Mouse (Mus musculus) activated CD4-positive, CD25-positive, alpha-beta regulatory T cell, adult 4 months (primary cell): ENCODE data around the gene Hist1h2an. TPM values are rescaled to one million over a fixed set of nuclear protein-coding genes. Genes with fewer than 3 reads are reported as not detected.
"Not testable (repeated sequence)": the region's sequence is repeated elsewhere in the genome, so short reads cannot be mapped to it uniquely, and the experiment has no call there.

ENCODE experiments used
- ATAC-seq: one replicate; pipeline ENCODE4 v1.8.0; 2017
- polyA plus RNA-seq, 2 experiments: library from polyadenylated mRNA; unstranded; fragments of 100-300 nt; shearing (Covaris generic); gene quantifications; one replicate each; pipeline ENCODE4 v1.2.1; 2017

The Hist1h2an gene
- polyA plus RNA-seq, result 10 to 100 TPM in 1 of 2 experiments, 1 to 10 TPM in 1; 2.0 to 11.5 TPM

GRCm38 (mm10) chr13:21786899-21787629 lies at the start of gene Hist1h2an, which contains the start of gene Hist1h2bp:
TSS of gene Hist1h2an (minus strand) at chr13:21787218.
TSS of gene Hist1h2bp (plus strand) at chr13:21787461.
- peak; percentile 88 for ATAC-seq

- peak; percentile 84 for ATAC-seq
Measured at GRCm38 (mm10) chr13:21833461-21833860, 46.4 kb upstream of the Hist1h2an start, which contains the start of the genes Hist1h2ap and Hist1h2br. TSS of gene Hist1h2ap (minus strand) at chr13:21833507. TSS of gene Hist1h2br (plus strand) at chr13:21833743.

GRCm38 (mm10) chr13:21831418-21832394 lies 44.7 kb upstream of the Hist1h2an start, which contains the start of gene Hist1h4n:
TSS of gene Hist1h4n (minus strand) at chr13:21832196.
- peak; percentile 51 for ATAC-seq

GRCm38 (mm10) chr13:21830344-21830743 lies 43.3 kb upstream of the Hist1h2an start:
- no peak for ATAC-seq

GRCm38 (mm10) chr13:21828511-21828910 lies 41.5 kb upstream of the Hist1h2an start:
- ATAC-seq, result no peak

- ATAC-seq, result not testable (repeated sequence)
Measured at GRCm38 (mm10) chr13:21820082-21820890, 33.3 kb upstream of the Hist1h2an start.

GRCm38 (mm10) chr13:21812092-21812491 lies 25.1 kb upstream of the Hist1h2an start:
- not testable (repeated sequence) for ATAC-seq

- peak; percentile 40 for ATAC-seq
Measured at GRCm38 (mm10) chr13:21811539-21811938, 24.5 kb upstream of the Hist1h2an start, which contains the start of gene Hist1h4m. TSS of gene Hist1h4m (plus strand) at chr13:21811746.

GRCm38 (mm10) chr13:21811074-21811473 lies 24.1 kb upstream of the Hist1h2an start:
- ATAC-seq, result not testable (repeated sequence)

- ATAC-seq, result peak; percentile 89
Measured at GRCm38 (mm10) chr13:21810073-21810472, 23.1 kb upstream of the Hist1h2an start, which contains the start of the genes Hist1h2bq and Hist1h2ao. TSS of gene Hist1h2bq (minus strand) at chr13:21810197. TSS of gene Hist1h2ao (plus strand) at chr13:21810465.

- ATAC-seq, result peak; percentile 76
Measured at GRCm38 (mm10) chr13:21803058-21803457, 16.0 kb upstream of the Hist1h2an start.

GRCm38 (mm10) chr13:21797163-21797562 lies 10.1 kb upstream of the Hist1h2an start:
- ATAC-seq, result not testable (repeated sequence)

- ATAC-seq, result no peak
Measured at GRCm38 (mm10) chr13:21795584-21795983, 8.6 kb upstream of the Hist1h2an start.

- ATAC-seq, result no peak
Measured at GRCm38 (mm10) chr13:21790601-21791283, 3.7 kb upstream of the Hist1h2an start.

- ATAC-seq, result no peak
Measured at GRCm38 (mm10) chr13:21789925-21790324, 2.9 kb upstream of the Hist1h2an start.

- ATAC-seq, result no peak
Measured at GRCm38 (mm10) chr13:21787760-21788593, 959 bp upstream of the Hist1h2an start.

GRCm38 (mm10) chr13:21786189-21786898 lies 674 bp downstream of the Hist1h2an start:
- ATAC-seq, result no peak

- no peak for ATAC-seq
Measured at GRCm38 (mm10) chr13:21784311-21784710, 2.7 kb downstream of the Hist1h2an start.

GRCm38 (mm10) chr13:21783734-21784161 lies 3.3 kb downstream of the Hist1h2an start:
- no peak for ATAC-seq
